Mouse (Mus musculus) monocyte, adult 2 months (primary cell): ENCODE results near the gene B3glct.

ENCODE experiments used
- DNase-seq, 2 experiments: peaks; one replicate each; pipeline ENCODE4 v3.0.0; 2022; ENCODE audit warnings: low spot score in 2 of 2, low read depth in 1 of 2

B3glct gene

GRCm38 (mm10) chr5:149678100-149678989, at the start of gene B3glct:
Gene B3glct (plus strand): TSS chr5:149678230.
- peak; percentile 39 to 74 for DNase-seq

GRCm38 (mm10) chr5:149634409-149635035, 43.5 kb upstream of the B3glct start:
- no peak for DNase-seq

DNA sequence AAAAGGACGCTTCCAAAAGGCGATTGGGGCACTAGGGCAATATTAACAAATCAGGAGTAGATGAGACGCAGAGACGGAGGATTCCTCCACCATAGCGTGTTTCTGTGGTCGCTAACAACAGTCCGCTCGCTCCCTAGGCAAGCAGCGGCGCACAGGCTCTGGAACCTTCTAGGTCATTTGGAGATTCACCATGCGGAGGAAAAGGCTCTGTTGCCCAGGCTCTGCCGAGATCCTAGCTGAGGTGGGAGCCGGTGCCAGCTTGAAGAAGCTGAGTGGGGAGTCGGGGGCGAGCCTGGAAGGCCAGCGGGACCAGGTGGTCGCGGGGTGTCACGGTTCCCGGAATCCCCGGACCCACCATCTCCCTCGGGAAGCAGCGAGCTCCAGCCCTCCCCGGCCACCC, 42.5 kb upstream of the B3glct start:
- no peak for DNase-seq

DNA sequence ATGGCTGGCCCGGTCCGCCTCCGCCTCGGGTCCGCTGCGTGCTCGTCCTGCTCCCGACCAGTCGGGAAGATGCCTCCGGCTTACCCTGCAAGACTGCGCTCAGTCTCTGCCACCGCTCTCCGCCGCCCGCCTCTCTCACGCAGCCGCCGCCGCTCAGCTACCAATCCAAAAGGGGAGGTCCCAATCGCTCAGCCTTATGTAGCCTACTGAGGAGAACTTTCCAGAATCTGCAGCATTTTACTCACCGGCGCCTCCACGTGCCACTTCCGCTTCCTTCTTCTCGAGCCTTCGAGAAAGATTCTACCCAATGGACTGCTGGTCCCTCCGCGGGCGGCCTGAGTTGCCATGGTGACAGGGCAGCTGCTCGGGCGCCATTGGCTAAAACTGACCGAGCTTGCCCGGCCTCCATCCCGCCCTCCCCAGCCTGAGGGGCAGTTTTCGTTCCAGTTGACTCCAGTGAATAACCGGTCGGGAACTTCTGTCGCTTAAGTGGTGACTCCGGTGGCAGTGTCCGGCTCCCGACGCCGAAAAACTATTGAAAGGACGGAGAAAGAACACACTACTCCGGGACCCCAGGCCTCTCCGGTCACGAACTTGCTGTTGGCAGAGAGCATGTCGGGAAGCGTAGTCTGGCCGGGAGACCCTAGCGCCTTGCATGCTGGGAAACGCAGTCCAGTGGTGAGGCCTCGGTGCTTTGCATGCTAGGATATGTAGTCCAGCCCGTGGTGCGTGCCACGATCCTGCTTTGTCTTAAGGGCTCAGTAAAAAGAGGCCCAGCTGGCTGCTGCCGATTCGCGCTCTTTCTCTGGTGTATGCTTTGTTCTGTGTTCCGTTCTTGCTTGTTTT, 41.7 kb upstream of the B3glct start, which contains the start of gene Hsph1:
TSS of gene Hsph1 (minus strand) at position 302 of the 846 bp plus-strand sequence.
- DNase-seq = peak; percentile 92 to 95

DNA sequence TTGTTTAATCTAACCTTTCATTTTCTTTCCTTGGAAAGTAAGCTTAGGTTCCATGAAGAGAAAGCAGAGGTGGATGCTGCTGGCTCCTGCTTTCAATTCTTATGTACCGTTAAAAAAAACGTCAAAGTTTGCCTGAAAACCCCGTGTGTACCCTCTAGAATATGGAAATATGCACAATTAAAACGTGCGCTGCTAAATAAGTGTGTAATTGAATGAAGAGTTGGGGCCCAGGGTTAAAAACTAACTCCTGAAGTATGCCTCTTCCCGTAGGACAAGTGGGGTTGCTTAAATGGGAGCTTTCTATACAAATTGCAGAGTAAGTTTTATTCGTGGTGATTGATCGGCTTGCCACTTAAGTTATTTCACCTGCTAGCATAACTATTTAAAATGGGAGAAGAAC, 40.7 kb upstream of the B3glct start:
- no peak for DNase-seq

DNA sequence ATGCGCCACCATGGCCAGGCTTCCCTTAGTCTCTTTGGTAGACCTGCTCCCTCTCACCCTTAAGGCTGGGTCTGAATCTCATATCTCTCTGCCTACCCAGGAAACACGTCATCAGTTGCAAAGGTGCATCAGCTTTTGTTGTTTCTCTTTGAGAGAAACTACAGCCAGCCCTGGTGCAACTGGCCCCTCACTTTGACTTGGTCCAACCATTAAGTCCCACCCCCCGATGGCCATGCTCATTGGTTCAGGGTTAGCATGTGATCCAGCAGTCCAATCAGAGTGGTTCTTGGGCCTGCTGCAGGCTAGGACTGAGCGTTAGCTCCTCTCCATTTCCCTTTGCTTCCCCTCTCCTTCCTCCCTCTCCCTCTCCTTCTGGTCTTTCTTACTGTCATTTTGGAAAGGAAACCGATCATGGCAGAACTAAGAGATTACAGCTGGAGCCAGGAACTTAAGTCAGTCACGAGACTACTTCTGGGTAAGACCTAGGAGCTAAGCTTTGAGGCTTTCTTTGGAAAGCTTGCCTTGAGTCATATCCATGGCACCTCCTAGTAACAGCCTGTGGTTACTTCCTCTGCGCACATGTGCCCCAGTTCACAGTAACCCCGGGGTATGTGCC, 36.6 kb upstream of the B3glct start:
- no peak for DNase-seq

DNA sequence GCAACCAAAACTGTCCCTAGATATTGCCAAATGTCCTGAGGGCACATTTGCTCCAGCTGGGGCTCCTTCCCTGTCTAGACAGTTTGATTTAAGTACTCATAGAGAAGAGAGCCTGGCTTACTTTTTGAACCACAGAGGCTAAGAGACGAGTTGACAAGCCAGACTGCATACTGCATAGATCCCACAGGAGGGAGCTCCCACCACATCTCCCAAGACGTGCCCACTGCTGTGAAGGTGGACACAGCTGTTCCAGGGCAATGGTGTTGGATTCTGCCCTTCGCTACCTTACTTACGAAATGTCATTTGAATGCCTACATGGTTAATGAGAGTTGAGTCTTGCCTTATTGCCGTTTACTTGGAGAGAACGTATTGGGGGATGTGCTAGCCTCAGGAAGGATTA, 35.7 kb upstream of the B3glct start:
- DNase-seq = no peak

- DNase-seq = no peak
These were observed 35.1 kb upstream of the B3glct start for GRCm38 (mm10) chr5:149642783-149643509.

DNA sequence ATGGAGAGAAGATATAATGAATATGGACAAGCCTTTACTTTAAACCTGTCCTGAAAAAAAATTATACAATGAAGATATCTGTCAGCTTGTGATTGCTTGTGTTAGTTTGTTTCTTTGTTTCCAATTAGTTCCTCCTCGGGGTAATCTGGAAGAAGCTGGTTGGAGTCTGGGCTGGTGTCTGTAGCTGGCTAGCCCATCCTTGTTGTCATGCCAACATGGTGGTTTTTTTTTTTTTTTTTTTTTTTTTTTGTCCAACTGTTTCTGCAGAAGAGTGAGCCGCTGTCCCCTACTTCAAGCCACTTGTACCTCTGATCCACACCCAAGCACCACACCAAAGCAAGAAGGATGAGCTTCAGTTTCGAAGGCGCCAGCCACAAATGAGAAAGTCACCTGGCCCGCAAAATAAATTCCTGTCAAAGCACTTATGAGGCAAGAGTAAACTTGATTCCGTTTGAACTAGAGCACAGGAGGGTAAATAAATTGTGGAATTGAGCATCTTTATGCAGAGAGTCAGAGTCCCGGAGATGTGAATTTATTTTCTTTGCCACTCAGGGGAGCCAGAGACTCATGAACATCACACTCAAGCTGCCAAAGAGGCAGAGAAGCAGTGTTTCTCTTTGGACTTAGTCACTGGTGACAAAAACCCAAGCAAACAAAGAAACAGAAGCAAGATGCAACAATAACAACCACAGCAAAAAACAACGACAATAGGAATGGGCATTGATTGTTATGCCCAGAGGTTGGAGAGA, 30.5 kb upstream of the B3glct start:
- no peak for DNase-seq

DNA sequence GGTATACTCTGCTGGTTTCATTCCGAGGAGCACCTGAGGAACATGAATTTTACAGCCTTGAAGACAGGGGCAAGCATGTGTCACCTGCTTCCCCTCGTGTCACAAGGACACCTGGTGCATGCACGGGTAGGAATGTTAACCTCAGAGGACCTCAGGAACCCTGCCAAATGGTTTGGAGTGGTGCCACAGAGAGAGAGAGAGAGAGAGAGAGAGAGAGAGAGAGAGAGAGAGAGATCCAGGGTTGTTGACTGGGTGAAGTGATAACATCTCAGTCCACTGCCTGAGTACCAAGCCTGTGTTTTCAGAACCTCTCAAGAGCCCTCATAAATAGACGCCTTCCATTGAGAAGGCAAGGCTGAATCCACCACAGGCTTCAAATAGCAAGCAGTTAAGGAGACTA, 29.8 kb upstream of the B3glct start:
- DNase-seq = no peak

DNA sequence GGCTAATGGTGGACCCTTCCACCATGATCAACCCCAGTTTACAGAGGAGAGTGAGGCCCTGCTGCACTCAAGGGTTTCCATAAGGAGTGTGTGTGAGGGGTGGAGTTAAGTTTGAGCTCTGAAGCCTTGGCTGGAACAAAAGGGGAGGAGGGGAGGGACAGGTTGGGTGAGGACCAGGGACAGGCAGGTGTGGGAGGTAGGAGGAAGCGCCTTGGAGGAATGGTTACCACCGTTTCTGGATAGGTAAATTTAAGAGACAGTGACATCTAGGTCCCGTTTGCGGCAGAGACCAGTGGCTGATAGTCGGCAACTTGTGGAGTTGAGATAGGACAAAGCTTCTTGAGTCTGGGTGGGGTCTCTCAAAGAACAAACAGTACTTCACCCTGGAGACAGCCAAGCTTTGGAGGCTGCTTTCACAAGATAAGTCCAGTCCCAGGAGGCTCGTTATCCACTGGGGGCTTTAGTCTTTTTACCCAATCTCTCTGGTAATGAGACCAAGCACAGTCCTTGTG, 29.1 kb upstream of the B3glct start:
- DNase-seq = no peak

- DNase-seq = no peak
These were observed 28.4 kb upstream of the B3glct start for GRCm38 (mm10) chr5:149649499-149650178.

DNA sequence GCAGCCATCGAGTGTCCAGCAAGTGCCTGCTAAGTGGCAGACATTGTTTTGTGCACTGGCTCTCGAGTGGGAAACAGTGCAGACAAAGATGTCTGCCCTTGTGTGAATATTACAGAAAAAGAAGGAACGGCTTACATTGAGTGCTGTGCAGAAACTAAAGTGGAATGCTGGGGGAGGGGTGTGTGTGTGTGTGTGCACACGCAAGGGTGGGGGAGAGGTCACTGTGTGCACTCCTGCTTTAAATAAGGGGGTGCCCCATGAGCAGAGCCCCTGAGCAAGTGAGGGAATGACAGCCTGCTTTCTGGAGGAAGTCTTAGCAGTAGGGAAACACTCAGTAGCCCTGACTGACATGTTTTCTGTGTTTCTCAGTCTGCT, 27.9 kb upstream of the B3glct start:
- no peak for DNase-seq

DNA sequence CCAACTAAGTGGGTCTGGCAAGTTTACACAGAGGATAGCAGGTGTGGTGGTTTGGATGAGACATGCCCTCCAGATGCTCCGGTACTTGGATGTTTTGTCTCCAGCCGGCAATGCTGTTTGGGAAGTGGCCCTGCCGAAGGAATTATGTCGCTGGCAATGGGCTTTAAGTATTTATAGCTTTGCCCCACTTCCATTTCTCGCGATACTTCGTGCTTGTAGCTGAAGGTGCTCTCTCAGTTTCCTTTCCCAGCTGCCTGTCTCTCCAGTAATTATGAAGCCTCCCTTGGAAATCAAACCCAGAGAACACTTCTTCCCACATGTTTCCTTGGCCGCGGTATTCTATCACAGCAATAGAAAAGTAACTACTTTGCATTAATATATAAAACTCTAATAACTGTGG, 22.4 kb upstream of the B3glct start:
- DNase-seq = no peak

DNA sequence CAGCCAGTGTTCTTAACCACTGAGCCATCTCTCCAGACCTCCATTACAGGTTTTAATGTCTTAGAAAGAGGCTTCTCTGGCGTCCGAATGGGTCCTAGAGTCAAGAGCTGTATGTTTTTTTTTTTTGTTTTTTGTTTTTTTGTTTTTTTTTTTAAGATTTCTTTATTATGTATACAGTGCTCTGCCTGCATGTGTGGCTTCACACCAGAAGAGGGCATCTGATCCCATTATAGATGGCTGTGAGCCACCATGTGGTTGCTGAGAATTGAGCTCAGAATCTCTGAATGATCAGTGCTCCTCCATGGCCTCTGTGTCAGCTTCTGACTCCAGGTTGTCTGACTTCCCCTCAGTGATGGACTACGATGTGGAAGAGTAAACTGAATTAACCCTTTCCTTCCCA, 20.0 kb upstream of the B3glct start:
- DNase-seq = no peak

GRCm38 (mm10) chr5:149658741-149659413, 19.2 kb upstream of the B3glct start:
- no peak for DNase-seq

DNA sequence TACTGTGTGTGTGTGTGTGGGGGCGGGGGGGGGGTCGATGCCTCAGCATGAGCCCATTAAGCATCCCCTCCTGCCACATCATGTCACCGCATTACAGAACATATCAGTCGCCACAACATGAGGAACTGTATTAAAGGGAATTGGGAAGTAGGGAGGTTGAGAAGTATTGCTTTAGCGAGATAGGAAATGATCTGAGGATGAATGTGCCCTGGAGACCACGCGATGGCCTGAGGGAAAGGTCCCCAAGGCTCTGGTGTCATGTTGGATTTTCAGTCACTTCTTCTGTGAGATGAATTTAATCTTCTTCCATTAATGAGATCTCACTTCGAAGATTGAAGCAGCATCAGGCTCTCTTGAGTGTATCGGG, 18.6 kb upstream of the B3glct start:
- DNase-seq = no peak

DNA sequence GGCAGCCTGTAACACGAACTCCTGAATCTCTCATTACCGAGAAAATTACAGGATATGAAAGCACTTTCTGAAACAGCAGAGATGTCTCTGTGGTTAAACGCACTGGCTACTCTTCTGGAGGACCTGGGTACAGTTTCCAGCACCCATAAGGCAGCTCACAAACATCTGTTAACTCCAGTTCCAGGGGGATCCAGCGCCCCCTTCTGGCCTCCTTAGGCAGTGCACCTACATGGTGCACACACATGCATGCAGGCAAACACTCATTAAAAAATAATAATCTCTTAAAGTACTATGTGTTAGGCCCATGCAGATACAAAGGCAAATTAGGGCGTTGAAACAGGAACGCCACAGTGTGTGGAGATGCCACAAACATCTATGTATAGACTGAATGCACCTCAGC, 16.6 kb upstream of the B3glct start:
- no peak for DNase-seq

DNA sequence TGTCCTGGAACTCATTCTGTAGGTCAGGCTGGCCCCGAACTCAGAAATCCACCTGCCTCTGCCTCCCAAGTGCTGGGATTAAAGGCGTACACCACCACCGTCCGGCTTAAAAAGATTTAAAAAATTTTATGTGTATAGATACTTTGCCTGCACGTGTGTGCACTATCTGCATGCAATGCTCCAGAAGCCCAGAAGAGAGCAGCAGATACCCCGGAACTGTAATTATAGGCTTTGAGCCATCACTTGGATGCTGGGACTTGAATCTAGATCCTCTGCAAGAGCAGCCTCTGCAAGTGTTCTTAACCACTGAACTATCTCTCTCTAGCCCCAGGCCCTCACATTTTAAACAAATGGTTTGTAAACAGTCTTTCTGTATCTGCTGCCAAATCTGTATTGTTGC, 15.1 kb upstream of the B3glct start:
- DNase-seq = no peak
